Mouse (Mus musculus): ENCODE measurements around the gene 1700030K09Rik.

Gene 1700030K09Rik

DNA sequence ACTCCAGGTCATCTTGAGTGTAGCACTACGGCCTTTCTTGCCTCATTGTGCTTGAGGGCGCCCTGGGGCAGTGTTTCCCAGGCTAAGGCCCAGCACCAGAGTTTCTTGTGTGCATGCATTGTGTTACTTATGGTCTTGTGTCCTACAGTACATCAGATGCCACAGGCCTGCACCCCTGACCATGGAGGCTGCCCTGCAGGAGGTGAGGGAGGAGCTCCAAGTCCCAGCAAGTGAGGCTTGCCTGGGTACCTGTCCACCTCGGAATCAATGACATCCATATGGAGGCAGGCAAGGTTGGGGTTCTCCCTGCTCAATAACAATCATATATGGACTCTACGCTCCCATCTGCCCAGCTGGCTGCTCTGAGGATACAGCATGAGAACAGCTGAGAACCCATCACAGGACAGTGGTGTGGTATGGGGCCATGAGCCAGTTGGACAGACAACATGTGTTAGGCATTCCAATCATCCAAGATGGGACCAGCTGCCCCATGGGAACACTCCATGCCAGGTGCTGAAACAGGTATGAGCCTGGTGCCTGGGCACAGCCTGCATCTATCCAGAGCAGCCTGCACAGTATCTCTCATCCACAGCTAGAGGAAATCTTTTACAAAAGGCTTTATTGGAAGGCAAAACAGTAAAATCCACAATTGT, 16.3 kb downstream of the 1700030K09Rik start:
- no peak for DNase-seq

- DNase-seq: no peak
Observed at GRCm38 (mm10) chr8:72464211-72464610, 20.5 kb downstream of the 1700030K09Rik start.

DNA sequence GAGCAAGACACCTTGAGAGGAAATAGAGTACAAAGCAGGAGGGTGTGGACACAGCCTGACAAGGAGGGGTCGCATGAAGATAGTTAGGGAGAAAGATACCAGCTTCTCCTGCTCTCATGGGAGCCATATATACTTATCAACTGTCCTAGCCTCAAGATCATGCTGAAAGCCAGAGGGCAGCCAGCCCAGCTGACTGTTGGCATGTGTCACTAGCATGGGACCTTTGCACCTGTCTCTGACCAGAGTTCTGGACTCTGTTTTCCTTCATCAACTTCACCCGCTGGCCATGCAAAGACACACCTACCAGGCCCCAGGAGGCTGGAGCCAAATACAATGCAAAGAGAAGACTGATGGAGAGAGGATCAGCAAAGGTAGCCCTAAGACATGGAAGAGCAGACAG, 25.6 kb downstream of the 1700030K09Rik start:
- DNase-seq: peak; percentile 54

GRCm38 (mm10) chr8:72469984-72470383, 26.3 kb downstream of the 1700030K09Rik start:
- DNase-seq: no peak

- DNase-seq: peak; percentile 26
Observed at GRCm38 (mm10) chr8:72470684-72471083, 27.0 kb downstream of the 1700030K09Rik start.

- peak; percentile 98 for DNase-seq
Observed at GRCm38 (mm10) chr8:72474826-72475546, 31.3 kb downstream of the 1700030K09Rik start, which contains the start of gene Cherp. Gene Cherp (minus strand): TSS chr8:72475226.

DNA sequence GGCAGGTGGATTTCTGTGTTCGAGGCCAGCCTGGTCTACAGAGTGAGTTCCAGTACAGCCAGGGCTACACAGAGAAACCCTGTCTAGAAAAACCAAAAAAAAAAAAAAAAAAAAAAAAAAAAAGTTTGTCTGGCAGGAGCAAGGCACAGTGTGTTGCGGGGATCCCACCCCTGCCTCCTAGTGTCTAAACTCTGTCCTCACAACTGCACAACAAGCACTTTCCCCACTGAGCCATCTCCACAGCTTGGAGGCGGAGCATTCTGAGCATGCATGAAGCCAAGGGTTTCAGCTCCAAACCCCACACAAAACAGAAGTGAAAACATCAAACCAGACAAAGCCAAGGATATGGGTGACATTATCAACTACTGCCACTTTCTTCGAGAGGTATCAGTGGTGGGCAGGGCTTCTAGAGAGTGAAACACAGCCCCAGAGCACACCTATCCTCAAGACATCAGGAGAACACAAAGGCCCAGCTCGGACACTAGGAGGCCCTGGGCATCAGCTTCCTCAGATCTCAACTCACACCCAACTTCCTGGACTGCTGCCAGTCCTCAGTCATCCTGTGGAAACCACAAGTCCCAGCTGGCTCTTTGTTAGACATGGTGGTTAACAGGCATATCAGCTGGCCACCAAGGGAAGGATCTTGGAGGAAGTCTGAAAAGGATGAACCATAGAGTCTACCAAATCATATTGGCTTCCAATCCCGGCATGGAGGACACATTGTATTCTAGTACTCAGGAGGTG, 41.9 kb downstream of the 1700030K09Rik start:
- no peak for DNase-seq

- no peak for DNase-seq
Observed at GRCm38 (mm10) chr8:72487014-72487413, 43.3 kb downstream of the 1700030K09Rik start.

- DNase-seq: no peak
Observed at GRCm38 (mm10) chr8:72491017-72491416, 47.3 kb downstream of the 1700030K09Rik start.

GRCm38 (mm10) chr8:72491680-72492621, 48.3 kb downstream of the 1700030K09Rik start, which contains the start of gene Slc35e1:
Gene Slc35e1 (minus strand): TSS chr8:72492614.
- peak; percentile 52 for DNase-seq

- DNase-seq: peak; percentile 99
Observed at GRCm38 (mm10) chr8:72492622-72493081, 49.0 kb downstream of the 1700030K09Rik start.

DNA sequence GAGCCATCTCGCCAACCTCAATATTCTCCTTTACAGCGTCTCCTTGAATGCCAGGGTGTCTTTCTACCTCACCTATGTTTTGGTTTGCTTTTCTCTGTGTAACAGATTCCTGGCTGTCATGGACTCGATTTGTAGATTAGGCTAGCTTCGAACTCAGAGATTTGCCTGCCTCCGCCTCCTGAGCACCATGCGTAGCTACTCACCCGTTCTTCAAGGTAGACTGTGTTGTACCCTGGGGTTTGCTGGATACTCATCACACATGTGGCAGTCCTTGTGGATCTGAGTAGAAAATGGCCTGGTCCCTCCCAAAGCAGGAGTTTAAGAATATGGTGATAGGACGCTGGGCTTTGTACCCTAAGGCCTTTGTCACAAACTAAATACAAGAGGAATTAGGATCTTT, 49.7 kb downstream of the 1700030K09Rik start:
- peak; percentile 19 for DNase-seq

GRCm38 (mm10) chr8:72495411-72496111, 51.9 kb downstream of the 1700030K09Rik start:
- peak; percentile 40 for DNase-seq

GRCm38 (mm10) chr8:72496217-72496616, 52.5 kb downstream of the 1700030K09Rik start:
- no peak for DNase-seq

DNA sequence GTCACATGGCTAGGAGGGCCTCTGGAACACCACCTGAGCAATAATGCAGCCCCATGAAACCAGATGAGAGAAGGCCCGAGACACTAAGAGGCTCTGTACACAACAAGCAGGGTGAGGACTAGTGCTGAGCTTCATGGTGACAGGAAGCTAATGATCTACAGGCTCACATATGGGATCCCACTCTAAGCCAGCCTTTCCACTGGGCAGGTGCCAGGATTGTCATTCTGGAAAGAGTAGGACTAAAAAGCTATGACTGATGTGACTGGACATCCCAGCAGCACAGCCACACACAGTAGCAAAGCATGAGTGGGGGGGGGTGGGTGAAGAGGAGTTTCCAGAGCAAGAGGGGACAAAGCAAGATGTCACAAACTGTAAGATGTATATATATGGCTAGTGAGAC, 54.2 kb downstream of the 1700030K09Rik start:
- DNase-seq: no peak

DNA sequence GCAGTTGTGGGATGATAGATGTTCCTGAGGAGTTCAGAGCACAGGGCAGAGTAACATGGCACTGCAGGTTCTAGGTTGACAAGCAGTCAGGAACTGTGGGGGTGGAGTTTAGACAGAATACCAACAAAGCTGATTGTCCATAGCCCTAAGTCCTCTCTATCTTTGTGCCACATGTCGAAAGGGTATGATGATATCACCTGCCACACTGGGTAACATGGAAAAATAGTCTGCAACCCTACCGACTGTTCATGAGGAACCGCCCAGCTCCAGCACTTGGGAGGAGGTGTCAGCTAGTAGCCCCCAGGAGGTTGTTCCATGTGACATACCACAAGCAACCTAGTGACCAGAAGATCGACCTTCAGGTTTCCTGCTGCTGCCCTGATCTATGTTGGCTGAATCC, 54.8 kb downstream of the 1700030K09Rik start:
- no peak for DNase-seq

DNA sequence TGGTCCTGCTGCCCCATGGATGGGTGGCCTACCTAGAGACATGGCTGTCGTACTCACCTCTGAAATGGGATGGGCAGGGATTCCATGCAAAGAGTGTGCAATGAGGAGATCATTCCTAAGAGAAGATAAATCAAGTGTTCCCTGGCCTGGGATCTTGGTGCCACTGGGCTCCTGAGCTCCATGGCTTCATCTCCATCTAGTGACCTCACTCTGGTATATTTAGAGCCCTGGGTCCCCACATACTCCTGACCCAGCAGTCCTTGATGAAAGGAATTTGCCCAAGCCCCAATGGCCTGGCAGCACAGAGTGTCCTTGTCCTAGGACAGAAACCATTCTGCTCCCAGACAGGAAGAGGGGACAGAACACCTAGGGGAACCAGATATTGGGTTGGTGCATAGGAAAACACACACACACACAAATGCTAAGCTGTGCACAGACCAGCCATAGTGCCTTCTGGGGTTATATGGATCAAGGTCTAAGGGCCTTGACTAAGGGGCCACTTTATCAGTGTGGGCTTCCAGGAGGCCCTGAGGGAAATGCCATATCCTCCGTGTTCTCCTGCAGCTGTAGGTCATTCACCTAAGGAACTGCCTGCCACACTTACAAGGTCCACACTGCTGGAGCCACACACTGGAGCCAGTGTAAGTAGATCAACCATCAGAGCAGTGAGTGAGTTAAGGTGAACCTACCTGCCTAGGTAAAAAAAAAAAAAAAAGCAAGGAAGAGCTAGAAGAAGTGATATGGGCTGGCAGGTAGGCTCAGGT, 56.0 kb downstream of the 1700030K09Rik start:
- no peak for DNase-seq

- no peak for DNase-seq
Observed at GRCm38 (mm10) chr8:72500521-72500931, 56.8 kb downstream of the 1700030K09Rik start.

DNA sequence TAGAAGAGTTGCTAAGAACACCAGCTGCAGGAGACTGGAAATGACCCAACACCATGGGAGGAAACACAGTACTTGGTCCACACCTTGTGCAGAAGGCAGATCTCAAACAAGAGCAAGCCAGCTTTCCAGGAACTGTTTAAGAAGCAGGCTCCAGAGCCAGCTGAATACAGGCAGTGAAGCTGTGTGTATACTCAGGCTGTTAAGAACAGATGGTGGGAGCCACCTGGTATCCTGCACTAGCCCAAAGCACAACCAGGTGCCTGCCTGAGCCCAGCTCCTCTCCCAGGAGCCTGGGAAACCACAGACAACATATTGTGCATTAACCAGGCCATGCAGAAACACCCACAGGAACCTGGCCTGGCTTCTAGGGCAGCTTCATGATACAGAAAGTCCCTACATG, 60.5 kb downstream of the 1700030K09Rik start:
- no peak for DNase-seq

GRCm38 (mm10) chr8:72504637-72505314, 61.1 kb downstream of the 1700030K09Rik start:
- DNase-seq: no peak

Data from kidney, adult 11 months (tissue).